Mouse (Mus musculus) forebrain, embryonic 12.5 days (tissue): ENCODE results near the gene Ntng1. TPM values are rescaled to one million over a fixed set of nuclear protein-coding genes. Genes with fewer than 3 reads are reported as not detected.

ENCODE experiments used
- ATAC-seq: fragments of 200-750 bp; cut with Nextera tagmentation; 2 replicates; pipeline ENCODE4 v1.8.0; 2017; ENCODE audit warnings: moderate TSS enrichment; ENCODE audit not compliant: low FRiP score
- H3K27ac ChIP-seq: fragments of 300-500 bp; sonication (generic); 2 replicates; pipeline ENCODE4 v1.5.1; 2016; ENCODE audit warnings: mild to moderate bottlenecking
- H3K27me3 ChIP-seq: fragments of 300-500 bp; sonication (generic); 2 replicates; pipeline ENCODE4 v1.6.1; 2016; ENCODE audit warnings: mild to moderate bottlenecking
- H3K36me3 ChIP-seq: fragments of 300-500 bp; sonication (generic); replicated peaks from 2 replicates; pipeline ENCODE4 v1.6.1; 2016; ENCODE audit warnings: mild to moderate bottlenecking
- H3K4me1 ChIP-seq: fragments of 300-500 bp; sonication (generic); 2 replicates; pipeline ENCODE4 v1.6.1; 2016
- H3K4me2 ChIP-seq: fragments of 300-500 bp; sonication (generic); 2 replicates; pipeline ENCODE4 v1.6.1; 2016; ENCODE audit warnings: mild to moderate bottlenecking, moderate library complexity
- H3K4me3 ChIP-seq: fragments of 300-500 bp; sonication (generic); replicated peaks from 2 replicates; pipeline ENCODE4 v1.5.1; 2016; ENCODE audit warnings: mild to moderate bottlenecking
- H3K9ac ChIP-seq: fragments of 300-500 bp; sonication (generic); 2 replicates; pipeline ENCODE4 v1.6.1; 2016; ENCODE audit warnings: mild to moderate bottlenecking
- H3K9me3 ChIP-seq: fragments of 300-500 bp; sonication (generic); 2 replicates; pipeline ENCODE4 v1.6.1; 2016
- WGBS: fragments of 180-500 bp; shearing (Covaris S2); methylation state at CpG from one replicate; pipeline ENCODE4 v1.1.7; 2016; 5-methylcytosine and 5-hydroxymethylcytosine counted together
- polyA plus RNA-seq: library from polyadenylated mRNA; unstranded; fragments of >200 nt; fragmentation: Nextera tagmentation; extraction: Ambion mirVana; gene quantifications from 2 replicates; pipeline ENCODE4 v1.2.1, GENCODE M21; 2016

Ntng1 gene
- polyA plus RNA-seq, 1 experiment from 2014 or later = 5.2 TPM

- Histone ChIP-seq H3K4me3 (no peak overlapping the region), H3K4me2 (no peak overlapping the region), H3K27ac (peak overlapping the region; percentile 72), H3K9me3 (no peaks in the 10 kb centered on the region), H3K36me3 (no peaks in the 10 kb centered on the region), H3K27me3 (0 out of 2 replicates have a peak, but pooled peaks cover 3% of the 10 kb centered on the region), H3K9ac (no peak overlapping the region), H3K4me1 (peaks cover 24% of the 10 kb centered on the region)
- ATAC-seq = peak; percentile 90
- 41% methylated on average over 10 of the region's 10 CpGs for WGBS
Measured at GRCm38 (mm10) chr3:109732327-109733182, 411.3 kb downstream of the Ntng1 start.

DNA sequence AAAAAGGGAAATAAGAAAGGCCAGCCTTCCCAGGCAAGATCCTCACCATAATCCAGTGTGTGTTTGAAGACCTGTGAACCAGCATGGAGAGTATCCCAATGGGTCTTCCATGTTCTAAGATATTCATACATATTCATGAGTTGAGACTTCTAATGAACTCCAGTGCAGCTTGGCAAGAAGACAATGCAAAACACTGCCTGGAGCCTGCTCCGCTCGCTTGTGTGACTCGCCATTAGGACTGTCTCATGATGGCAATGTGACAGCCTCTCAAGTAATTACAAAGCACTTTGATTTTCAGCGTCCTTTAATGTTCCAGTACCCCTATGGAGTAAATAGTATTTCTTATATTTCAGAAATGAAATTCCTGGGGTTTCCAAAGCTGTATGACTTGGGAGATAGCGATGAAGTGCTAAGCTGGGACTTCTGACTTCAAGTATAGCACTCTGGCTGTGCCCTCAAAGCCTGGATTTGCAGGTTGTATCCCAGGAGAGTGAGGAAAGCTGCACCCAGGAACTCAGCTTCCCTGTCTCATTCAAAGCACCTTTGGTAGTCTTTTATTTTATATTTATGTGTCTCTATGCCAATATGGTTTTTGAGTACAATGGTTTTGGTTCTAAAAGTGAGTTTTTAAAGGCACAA, 412.1 kb downstream of the Ntng1 start:
- no peaks in the 10 kb centered on the region for H3K36me3 ChIP-seq
- H3K9ac ChIP-seq = no peak overlapping the region
- H3K27ac ChIP-seq = peak overlapping the region; percentile 72
- ATAC-seq = peak; percentile 80; the same call in 1 of the 2 replicates
- H3K4me2 ChIP-seq = no peak overlapping the region
- 32% methylated on average over 5 of the region's 5 CpGs for WGBS
- H3K4me1 ChIP-seq = peaks cover 24% of the 10 kb centered on the region
- no peak overlapping the region for H3K4me3 ChIP-seq
- H3K9me3 ChIP-seq = no peaks in the 10 kb centered on the region
- H3K27me3 ChIP-seq = 0 out of 2 replicates have a peak, but pooled peaks cover 3% of the 10 kb centered on the region

Other genes starting within 250 kb of the Ntng1 start
- 27.2 and 27.8 TPM in 2 replicates for gene Prmt6, start 107.0 kb upstream of the Ntng1 start, polyA plus RNA-seq